Mouse (Mus musculus): ENCODE data around the gene Mgat5b. TPM values are rescaled to one million over a fixed set of nuclear protein-coding genes. Genes with fewer than 3 reads are reported as not detected.

The Mgat5b gene
- polyA plus RNA-seq, 1 experiment from 2014 or later: 24.5 TPM

DNA sequence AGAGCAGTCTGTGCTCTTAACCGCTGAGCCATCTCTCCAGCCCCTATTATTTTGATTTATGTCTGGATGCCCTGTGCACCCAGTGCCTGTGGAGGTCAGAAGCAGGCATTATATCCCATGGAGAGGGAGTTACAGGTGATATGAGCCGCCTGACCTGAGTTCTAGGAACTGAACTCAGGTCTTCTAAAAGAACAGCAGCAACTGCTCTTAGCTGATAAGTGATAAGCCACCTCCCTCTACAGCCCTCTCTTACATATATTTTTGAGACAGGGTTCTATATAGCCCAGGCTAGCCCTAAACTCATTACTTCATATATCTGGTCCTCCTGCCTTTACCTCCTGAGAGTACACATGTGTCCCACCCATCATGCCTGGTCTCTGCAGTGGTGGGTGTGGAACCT, 102.4 kb downstream of the Mgat5b start:
- Histone ChIP-seq H3K9me3 (peaks cover 4% of the 10 kb centered on the region; the same call in 1 of the 2 replicates), H3K27ac (no peak overlapping the region), H3K9ac (no peak overlapping the region), H3K4me2 (no peak overlapping the region), H3K36me3 (no peaks in the 10 kb centered on the region), H3K27me3 (0 out of 2 replicates have a peak, but pooled peaks cover 2% of the 10 kb centered on the region), H3K4me3 (no peak overlapping the region), H3K4me1 (replicated peaks) (peaks cover 34% of the 10 kb centered on the region)
- 74% methylated on average over 2 of the region's 2 CpGs for WGBS
- ATAC-seq (ENCODE audit: low FRiP score): no peak

DNA sequence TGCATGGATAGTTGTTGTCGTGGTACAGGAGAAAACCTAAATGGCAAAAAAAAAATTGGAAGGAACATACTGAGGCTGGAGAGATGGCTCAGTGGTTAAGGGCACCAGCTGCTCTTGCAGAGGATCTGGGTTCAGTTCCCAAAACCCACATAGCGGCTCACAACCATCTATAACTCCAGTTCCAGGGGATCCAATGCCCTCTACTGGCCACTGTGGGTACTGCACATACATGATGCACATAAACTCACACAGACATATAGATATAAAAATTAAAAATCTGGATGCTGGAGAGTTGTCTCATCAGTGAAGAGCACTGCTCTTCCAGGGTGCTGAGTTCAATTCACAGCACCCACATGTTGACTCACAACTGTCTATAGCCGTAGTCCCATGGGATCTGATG, 104.9 kb downstream of the Mgat5b start:
- no peak for ATAC-seq (ENCODE audit: low FRiP score)
- Histone ChIP-seq H3K4me3 (no peak overlapping the region), H3K9me3 (peaks cover 4% of the 10 kb centered on the region; the same call in 1 of the 2 replicates), H3K27me3 (0 out of 2 replicates have a peak, but pooled peaks cover 3% of the 10 kb centered on the region), H3K9ac (no peak overlapping the region), H3K36me3 (no peaks in the 10 kb centered on the region), H3K4me2 (no peak overlapping the region), H3K4me1 (replicated peaks) (peaks cover 27% of the 10 kb centered on the region), H3K27ac (no peak overlapping the region)
- WGBS: 96% methylated on average over 3 of the region's 3 CpGs

DNA sequence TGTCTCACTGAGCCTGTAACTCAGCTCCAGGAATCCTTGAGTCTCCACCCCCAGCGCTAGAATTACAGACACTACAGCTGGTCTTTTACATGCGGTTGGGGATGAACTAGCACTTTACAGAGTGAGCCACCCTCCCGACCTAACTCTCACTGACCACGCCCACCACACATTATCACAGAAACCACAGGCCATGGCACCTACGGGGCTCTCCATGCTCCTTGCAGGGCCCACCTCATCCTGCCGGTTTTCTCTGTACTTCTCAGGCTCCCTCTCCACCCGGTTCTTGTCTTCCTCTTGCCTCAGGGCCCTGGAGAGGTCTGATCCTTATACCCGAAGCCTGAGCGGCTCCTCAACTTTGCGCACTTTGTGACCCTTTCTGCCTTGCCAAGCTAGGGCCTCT, 109.0 kb downstream of the Mgat5b start:
- H3K27ac ChIP-seq: peak overlapping the region; percentile 83
- H3K9me3 ChIP-seq: peaks cover 4% of the 10 kb centered on the region; the same call in 1 of the 2 replicates
- 0 out of 2 replicates have a peak overlapping the region, but pooled peaks have one; percentile 53 for H3K9ac ChIP-seq
- H3K4me1 ChIP-seq (replicated peaks): peaks cover 47% of the 10 kb centered on the region
- no peak overlapping the region for H3K4me2 ChIP-seq
- WGBS: 64% methylated on average over 10 of the region's 10 CpGs
- no peak overlapping the region for H3K4me3 ChIP-seq
- no peak for ATAC-seq (ENCODE audit: low FRiP score)
- no peaks in the 10 kb centered on the region for H3K36me3 ChIP-seq
- H3K27me3 ChIP-seq: 0 out of 2 replicates have a peak, but pooled peaks cover 3% of the 10 kb centered on the region

DNA sequence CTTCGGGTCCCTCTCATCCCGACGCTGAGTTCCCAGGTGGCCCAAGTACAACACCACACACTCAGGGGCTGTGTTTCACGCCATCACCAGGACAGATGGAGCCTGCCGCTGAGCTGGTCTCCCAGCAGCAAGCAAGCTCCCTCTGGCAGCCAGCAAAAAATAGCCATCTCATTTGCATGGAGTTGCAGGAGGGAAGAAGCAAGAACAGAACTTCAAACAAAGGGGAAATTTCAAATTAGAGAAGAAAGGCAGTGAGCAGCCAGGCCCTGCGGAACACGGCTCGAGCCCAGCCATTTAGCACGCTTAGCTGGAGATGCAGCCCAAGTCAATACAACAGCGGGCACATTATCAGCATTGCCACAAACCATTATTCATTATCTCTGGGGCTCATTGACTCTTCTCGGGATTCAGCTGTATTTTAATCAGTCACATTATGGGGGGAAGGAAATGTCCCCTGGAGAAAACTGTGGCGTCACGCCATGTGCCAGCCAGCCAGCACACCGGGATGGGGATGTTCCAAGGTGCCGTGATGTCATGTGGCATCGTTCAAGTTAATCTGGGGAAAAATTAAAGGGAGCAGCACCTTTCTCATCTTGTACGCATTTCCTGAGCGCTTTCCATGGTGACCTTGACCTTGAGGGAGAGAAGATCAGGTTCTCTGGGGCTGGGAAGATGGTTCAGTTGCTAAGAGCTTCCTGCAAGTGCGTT, 110.4 kb downstream of the Mgat5b start:
- Histone ChIP-seq H3K27ac (peak overlapping the region; percentile 83), H3K9me3 (no peaks in the 10 kb centered on the region), H3K4me2 (0 out of 2 replicates have a peak overlapping the region, but pooled peaks have one; percentile 0), H3K4me3 (no peak overlapping the region), H3K36me3 (no peaks in the 10 kb centered on the region), H3K9ac (peak overlapping the region; percentile 53; the same call in 1 of the 2 replicates), H3K27me3 (0 out of 2 replicates have a peak, but pooled peaks cover 3% of the 10 kb centered on the region), H3K4me1 (replicated peaks) (peaks cover 47% of the 10 kb centered on the region)
- WGBS: 21% methylated on average over 19 of the region's 19 CpGs
- peak; percentile 67 for ATAC-seq (ENCODE audit: low FRiP score)

DNA sequence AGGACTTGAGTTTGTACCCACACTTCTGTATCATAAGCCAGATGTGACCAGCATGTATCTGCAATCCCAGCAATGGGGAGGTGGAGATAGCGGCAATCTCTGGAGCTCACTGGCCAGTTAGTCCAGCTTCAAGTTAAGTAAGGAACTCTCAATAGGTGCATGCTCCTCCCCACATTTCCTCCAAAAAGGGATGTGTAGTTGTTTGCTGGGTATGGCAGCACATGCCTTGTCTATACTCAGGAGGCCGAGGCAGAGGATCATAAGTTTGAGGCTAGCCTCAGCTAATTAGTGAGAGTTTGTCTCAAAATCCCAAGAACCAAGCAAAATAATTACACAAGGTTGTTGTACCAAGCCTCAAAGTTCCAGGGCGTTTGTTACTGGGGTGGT, 110.9 kb downstream of the Mgat5b start:
- no peaks in the 10 kb centered on the region for H3K36me3 ChIP-seq
- H3K9me3 ChIP-seq: no peaks in the 10 kb centered on the region
- H3K4me1 ChIP-seq (replicated peaks): peaks cover 47% of the 10 kb centered on the region
- no peak overlapping the region for H3K4me2 ChIP-seq
- H3K27me3 ChIP-seq: 0 out of 2 replicates have a peak, but pooled peaks cover 3% of the 10 kb centered on the region
- WGBS: 90% methylated on average over 3 of the region's 3 CpGs
- no peak overlapping the region for H3K9ac ChIP-seq
- no peak overlapping the region for H3K4me3 ChIP-seq
- peak overlapping the region; percentile 83 for H3K27ac ChIP-seq
- ATAC-seq (ENCODE audit: low FRiP score): no peak

DNA sequence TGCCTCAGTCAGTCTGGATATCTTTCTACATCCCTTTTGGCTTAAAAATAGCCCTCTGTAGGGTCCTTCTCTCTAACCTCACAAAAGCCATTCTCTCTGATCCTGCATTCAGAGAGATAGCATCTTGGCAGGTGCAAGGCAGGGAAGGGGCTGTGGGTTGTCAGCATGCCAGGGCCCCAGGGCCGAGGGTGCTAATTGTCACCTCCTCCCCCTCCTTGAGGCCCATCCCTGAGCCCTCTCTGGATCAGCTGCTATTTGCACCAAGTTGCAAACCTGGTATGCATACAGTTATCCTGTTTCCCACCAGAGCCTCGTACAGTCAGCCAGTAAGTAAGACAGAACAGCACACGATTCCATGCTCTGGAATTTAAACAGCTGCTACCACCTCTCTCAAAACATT, 111.4 kb downstream of the Mgat5b start:
- peak overlapping the region; percentile 24; the same call in 1 of the 2 replicates for H3K9ac ChIP-seq
- H3K36me3 ChIP-seq: no peaks in the 10 kb centered on the region
- 0 out of 2 replicates have a peak, but pooled peaks cover 3% of the 10 kb centered on the region for H3K27me3 ChIP-seq
- 32% methylated on average over 3 of the region's 3 CpGs for WGBS
- peaks cover 47% of the 10 kb centered on the region for H3K4me1 ChIP-seq (replicated peaks)
- H3K4me3 ChIP-seq: no peak overlapping the region
- H3K4me2 ChIP-seq: no peak overlapping the region
- H3K9me3 ChIP-seq: no peaks in the 10 kb centered on the region
- H3K27ac ChIP-seq: peak overlapping the region; percentile 83
- no peak for ATAC-seq (ENCODE audit: low FRiP score)

DNA sequence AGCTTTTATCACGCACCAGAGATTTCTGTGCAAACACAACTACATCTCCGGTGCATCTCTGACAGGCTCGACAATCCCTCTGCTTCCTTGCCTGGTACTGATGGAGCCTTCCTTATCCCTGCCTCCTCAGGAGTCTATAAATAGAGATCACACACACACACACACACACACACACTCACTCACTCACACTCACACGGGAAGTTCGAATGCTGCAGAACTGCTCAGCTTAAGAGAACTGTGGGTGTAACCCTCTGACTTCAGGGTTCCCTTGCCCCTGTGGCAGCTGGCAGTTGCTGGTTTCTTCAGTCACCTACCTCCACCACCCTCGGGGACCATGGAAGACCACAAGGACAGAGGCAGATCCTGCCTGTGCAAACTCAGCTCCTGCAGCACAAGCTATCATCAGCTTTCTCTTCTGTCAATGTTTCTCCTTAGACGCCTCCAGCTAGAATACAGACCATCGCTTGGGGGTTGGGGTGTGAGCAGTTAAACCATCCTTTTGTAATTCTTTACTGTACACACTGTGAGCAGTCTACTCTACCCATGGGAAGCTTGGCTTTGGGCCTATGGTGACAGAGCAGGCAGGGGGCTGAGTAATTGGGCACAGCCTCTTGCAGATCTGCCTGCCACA, 111.9 kb downstream of the Mgat5b start:
- H3K4me2 ChIP-seq: no peak overlapping the region
- ATAC-seq (ENCODE audit: low FRiP score): no peak; the same call in 1 of the 2 replicates
- peaks cover 53% of the 10 kb centered on the region for H3K4me1 ChIP-seq (replicated peaks)
- H3K36me3 ChIP-seq: no peaks in the 10 kb centered on the region
- no peaks in the 10 kb centered on the region for H3K9me3 ChIP-seq
- 0 out of 2 replicates have a peak, but pooled peaks cover 3% of the 10 kb centered on the region for H3K27me3 ChIP-seq
- WGBS: 51% methylated on average over 8 of the region's 8 CpGs
- peak overlapping the region; percentile 83 for H3K27ac ChIP-seq
- H3K9ac ChIP-seq: peak overlapping the region; percentile 24; the same call in 1 of the 2 replicates
- H3K4me3 ChIP-seq: no peak overlapping the region

DNA sequence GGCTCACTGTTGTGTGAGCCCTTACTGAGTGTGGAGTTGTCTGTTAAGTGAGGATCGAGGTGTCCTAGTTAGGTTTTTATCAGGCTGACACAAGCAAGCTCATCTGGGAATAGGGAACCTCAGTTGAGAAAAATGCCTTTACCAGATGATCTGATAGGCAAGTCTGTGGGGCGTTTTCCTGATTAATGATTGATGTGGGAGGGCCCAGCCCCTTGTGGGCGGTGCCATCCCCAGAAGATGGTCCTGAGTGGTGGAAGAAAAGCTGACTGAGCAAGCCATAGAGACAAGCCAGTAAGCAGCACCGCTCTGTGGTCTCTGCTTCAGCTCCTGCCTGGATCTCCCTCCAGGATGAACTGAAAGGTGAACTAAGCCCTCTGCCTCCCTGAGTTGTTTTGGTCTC, 112.6 kb downstream of the Mgat5b start:
- 0 out of 2 replicates have a peak, but pooled peaks cover 4% of the 10 kb centered on the region for H3K27me3 ChIP-seq
- peak overlapping the region; percentile 83 for H3K27ac ChIP-seq
- no peak overlapping the region for H3K4me3 ChIP-seq
- 23% methylated on average over 4 of the region's 4 CpGs for WGBS
- no peaks in the 10 kb centered on the region for H3K9me3 ChIP-seq
- H3K9ac ChIP-seq: peak overlapping the region; percentile 24; the same call in 1 of the 2 replicates
- H3K4me2 ChIP-seq: no peak overlapping the region
- peaks cover 59% of the 10 kb centered on the region for H3K4me1 ChIP-seq (replicated peaks)
- ATAC-seq (ENCODE audit: low FRiP score): no peak
- no peaks in the 10 kb centered on the region for H3K36me3 ChIP-seq

DNA sequence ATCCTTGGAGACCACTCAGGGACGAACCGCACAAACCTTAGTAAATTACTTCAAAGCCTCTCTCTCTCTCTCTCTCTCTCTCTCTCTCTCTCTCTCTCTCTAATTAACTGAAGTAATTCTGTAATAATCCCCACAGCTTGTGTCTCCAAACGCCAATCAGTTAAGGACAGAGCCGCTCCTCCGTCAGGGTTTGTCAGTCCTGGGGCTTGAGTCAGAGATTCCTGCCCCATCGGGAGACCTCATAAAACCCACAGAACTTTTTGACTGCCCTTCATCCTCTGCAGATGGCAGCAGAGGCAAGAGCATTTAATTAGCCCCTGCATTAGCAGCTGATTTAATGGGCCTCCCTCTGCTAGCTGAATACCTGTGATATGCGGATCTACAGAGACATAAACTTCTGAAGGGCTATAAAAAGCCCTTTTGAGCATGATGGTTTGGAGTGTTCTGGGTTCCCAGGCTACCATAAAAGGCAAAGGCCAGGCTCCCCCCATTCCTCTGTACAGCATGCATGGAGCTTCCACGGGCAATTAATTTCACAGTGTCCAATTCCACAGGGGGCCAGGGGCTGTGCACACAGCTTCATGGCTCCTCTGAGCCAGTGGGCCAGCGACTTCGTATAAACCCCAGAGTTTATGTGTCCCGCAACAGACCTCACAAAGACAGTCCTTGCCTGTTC, 117.1 kb downstream of the Mgat5b start:
- H3K36me3 ChIP-seq: no peaks in the 10 kb centered on the region
- no peak overlapping the region for H3K4me2 ChIP-seq
- WGBS: 37% methylated on average over 11 of the region's 11 CpGs
- 0 out of 2 replicates have a peak overlapping the region, but pooled peaks have one; percentile 19 for H3K9ac ChIP-seq
- H3K27ac ChIP-seq: peak overlapping the region; percentile 71
- no peaks in the 10 kb centered on the region for H3K9me3 ChIP-seq
- peaks cover 47% of the 10 kb centered on the region for H3K4me1 ChIP-seq (replicated peaks)
- H3K4me3 ChIP-seq: no peak overlapping the region
- 0 out of 2 replicates have a peak, but pooled peaks cover 6% of the 10 kb centered on the region for H3K27me3 ChIP-seq
- ATAC-seq (ENCODE audit: low FRiP score): no peak

Other genes starting within 250 kb of the Mgat5b start
- gene St6galnac1, start 143.4 kb upstream of the Mgat5b start, polyA plus RNA-seq (2015; fragmentation: Nextera tagmentation; extraction: Ambion mirVana): not detected in 2 replicates
- gene Mxra7, start 90.8 kb upstream of the Mgat5b start, polyA plus RNA-seq (2015; fragmentation: Nextera tagmentation; extraction: Ambion mirVana): 62.6 and 67.2 TPM in 2 replicates
- 79.3 and 83.2 TPM in 2 replicates for gene Mettl23, start 75.6 kb upstream of the Mgat5b start, polyA plus RNA-seq (2015; fragmentation: Nextera tagmentation; extraction: Ambion mirVana)
- 70.4 and 74.7 TPM in 2 replicates for gene Jmjd6, start 75.4 kb upstream of the Mgat5b start, polyA plus RNA-seq (2015; fragmentation: Nextera tagmentation; extraction: Ambion mirVana)
- gene Mfsd11, start 66.4 kb upstream of the Mgat5b start, polyA plus RNA-seq (2015; fragmentation: Nextera tagmentation; extraction: Ambion mirVana): 48.0 and 53.9 TPM in 2 replicates
- gene Srsf2, start 65.8 kb upstream of the Mgat5b start, polyA plus RNA-seq (2015; fragmentation: Nextera tagmentation; extraction: Ambion mirVana): 588 and 607 TPM in 2 replicates
- gene Sec14l1, start 196.3 kb downstream of the Mgat5b start, polyA plus RNA-seq (2015; fragmentation: Nextera tagmentation; extraction: Ambion mirVana): 63.3 and 65.9 TPM in 2 replicates

Measured in hindbrain, embryonic 13.5 days (tissue).